Mouse (Mus musculus): ENCODE data around the gene Gm10324.
"Not testable (repeated sequence)": the region's sequence is repeated elsewhere in the genome, so short reads cannot be mapped to it uniquely, and the experiment has no call there.

Gene Gm10324

GRCm38 (mm10) chr13:66119247-66119646 is at the start of gene Gm10324:
Gene Gm10324 (plus strand): TSS chr13:66119547.
- not testable (repeated sequence) for DNase-seq (ENCODE audit: low spot score)

Data from c-Kit-positive CD71-positive TER-119-positive erythroid progenitor cells, embryonic 14.5 days (primary cell).